Mouse (Mus musculus): Measurements from ENCODE around the gene Gmeb1. TPM values are rescaled to one million over a fixed set of nuclear protein-coding genes. Genes with fewer than 3 reads are reported as not detected.

Gmeb1 gene
- total and polyA plus RNA-seq, 3 experiments: 16.1 to 25.4 (median 19.2) TPM

DNA sequence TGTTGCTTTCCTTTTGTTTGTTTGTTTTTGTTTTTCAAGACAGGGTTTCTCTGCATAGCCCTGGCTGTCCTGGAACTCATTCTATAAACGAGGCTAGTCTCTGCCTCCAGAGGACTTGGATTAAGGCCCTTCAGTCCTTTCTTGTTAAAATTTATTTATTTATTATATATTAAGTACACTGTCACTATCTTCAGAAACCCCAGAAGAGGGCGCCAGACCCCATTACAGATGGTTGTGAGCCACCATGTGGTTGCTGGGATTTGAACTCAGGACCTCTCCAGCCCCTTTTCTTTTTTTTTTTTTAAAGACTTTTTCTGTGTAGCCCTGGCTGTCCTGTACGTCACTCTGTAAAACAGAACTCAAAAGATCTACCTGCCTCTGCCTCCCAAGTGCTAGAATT, 6.4 kb downstream of the Gmeb1 start:
- ATAC-seq (ENCODE audit: extremely low read depth, insufficient number of reproducible peaks, low FRiP score, poor library complexity, severe bottlenecking): no peak
- no peaks in the 10 kb centered on the region for H3K27me3 ChIP-seq (ENCODE audit: insufficient read depth, low read length)
- peaks cover 46% of the 10 kb centered on the region for H3K4me1 ChIP-seq (ENCODE audit: insufficient read depth, low read depth, low read length)
- H3K9me3 ChIP-seq (replicated peaks): no peaks in the 10 kb centered on the region
- peaks cover 58% of the 10 kb centered on the region for H3K36me3 ChIP-seq (replicated peaks)
- DNase-seq (ENCODE audit: low spot score): no peak
- TF ChIP-seq GATA2 (IDR thresholded peaks at IDR 0.05; ENCODE audit: borderline replicate concordance, low read depth, low read length) (no peak), CTCF (IDR thresholded peaks at IDR 0.05; ENCODE audit: low read depth, low read length) (no peak), POLR2AphosphoS5 (IDR thresholded peaks at IDR 0.05; ENCODE audit: insufficient replicate concordance, low read depth, low read length) (no peak), TAL1 (conservative IDR thresholded peaks at IDR 0.05; ENCODE audit: low read depth, low read length) (no peak), GATA1 (IDR thresholded peaks at IDR 0.05; ENCODE audit: borderline replicate concordance, low read length) (no peak)
- no peak overlapping the region for H3K4me3 ChIP-seq (ENCODE audit: low read depth, low read length)

DNA sequence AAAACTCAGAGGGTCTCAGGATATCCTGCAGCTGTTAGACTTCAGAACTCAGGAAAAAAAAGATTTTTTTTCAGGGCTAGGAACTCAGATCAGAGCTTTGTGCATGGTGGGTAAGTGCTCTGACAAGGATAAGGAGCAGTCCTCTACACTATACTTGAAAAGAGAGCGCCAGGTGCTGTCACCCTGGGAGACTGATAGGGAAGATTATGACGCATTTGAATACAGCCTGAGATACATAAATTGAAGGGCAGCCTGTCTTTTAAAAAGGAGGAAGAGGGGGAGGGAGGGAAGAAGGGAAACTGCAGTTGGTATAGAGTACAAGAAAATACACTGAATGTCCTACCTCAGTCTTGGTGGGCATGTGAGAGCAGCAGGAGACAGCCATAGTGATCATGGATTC, 7.8 kb downstream of the Gmeb1 start:
- no peak for TF ChIP-seq TAL1 (conservative IDR thresholded peaks at IDR 0.05; ENCODE audit: low read depth, low read length)
- no peak for TF ChIP-seq POLR2AphosphoS5 (IDR thresholded peaks at IDR 0.05; ENCODE audit: insufficient replicate concordance, low read depth, low read length)
- TF ChIP-seq GATA2 (IDR thresholded peaks at IDR 0.05; ENCODE audit: borderline replicate concordance, low read depth, low read length): no peak
- no peak for TF ChIP-seq GATA1 (IDR thresholded peaks at IDR 0.05; ENCODE audit: borderline replicate concordance, low read length)
- TF ChIP-seq CTCF (IDR thresholded peaks at IDR 0.05; ENCODE audit: low read depth, low read length): no peak
- no peaks in the 10 kb centered on the region for H3K27me3 ChIP-seq (ENCODE audit: insufficient read depth, low read length)
- H3K36me3 ChIP-seq (replicated peaks): peaks cover 63% of the 10 kb centered on the region
- H3K4me3 ChIP-seq (ENCODE audit: low read depth, low read length): no peak overlapping the region
- DNase-seq (ENCODE audit: low spot score) (no peak), ATAC-seq (ENCODE audit: extremely low read depth, insufficient number of reproducible peaks, low FRiP score, poor library complexity, severe bottlenecking) (no peak)
- H3K4me1 ChIP-seq (ENCODE audit: insufficient read depth, low read depth, low read length): peaks cover 32% of the 10 kb centered on the region
- no peaks in the 10 kb centered on the region for H3K9me3 ChIP-seq (replicated peaks)

DNA sequence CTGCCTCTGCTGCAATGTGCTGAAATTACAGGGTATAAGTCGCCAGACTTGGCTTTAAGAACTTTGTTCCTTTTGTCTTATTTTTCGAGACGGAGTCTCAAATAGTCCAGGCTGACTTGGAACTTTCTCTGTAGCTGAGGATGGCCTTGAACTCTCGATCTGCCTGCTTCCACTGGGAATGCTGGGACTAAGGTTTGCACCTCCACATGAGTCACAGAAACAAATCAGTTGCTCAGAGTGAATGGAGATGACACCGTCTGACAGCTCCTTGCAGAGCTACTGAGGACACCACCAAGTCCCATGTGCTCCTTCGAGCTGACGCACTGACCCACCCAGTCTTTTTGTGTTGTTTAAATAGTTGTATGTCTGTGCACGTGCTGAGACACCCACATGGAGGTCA, 8.3 kb downstream of the Gmeb1 start:
- Histone ChIP-seq H3K27me3 (ENCODE audit: insufficient read depth, low read length) (no peaks in the 10 kb centered on the region), H3K4me3 (ENCODE audit: low read depth, low read length) (no peak overlapping the region), H3K36me3 (replicated peaks) (peaks cover 63% of the 10 kb centered on the region), H3K9me3 (replicated peaks) (no peaks in the 10 kb centered on the region), H3K4me1 (ENCODE audit: insufficient read depth, low read depth, low read length) (peaks cover 28% of the 10 kb centered on the region)
- TF ChIP-seq CTCF (IDR thresholded peaks at IDR 0.05; ENCODE audit: low read depth, low read length) (no peak), GATA2 (IDR thresholded peaks at IDR 0.05; ENCODE audit: borderline replicate concordance, low read depth, low read length) (no peak), POLR2AphosphoS5 (IDR thresholded peaks at IDR 0.05; ENCODE audit: insufficient replicate concordance, low read depth, low read length) (no peak), TAL1 (conservative IDR thresholded peaks at IDR 0.05; ENCODE audit: low read depth, low read length) (no peak), GATA1 (IDR thresholded peaks at IDR 0.05; ENCODE audit: borderline replicate concordance, low read length) (no peak)
- DNase-seq (ENCODE audit: low spot score) (no peak), ATAC-seq (ENCODE audit: extremely low read depth, insufficient number of reproducible peaks, low FRiP score, poor library complexity, severe bottlenecking) (no peak)

DNA sequence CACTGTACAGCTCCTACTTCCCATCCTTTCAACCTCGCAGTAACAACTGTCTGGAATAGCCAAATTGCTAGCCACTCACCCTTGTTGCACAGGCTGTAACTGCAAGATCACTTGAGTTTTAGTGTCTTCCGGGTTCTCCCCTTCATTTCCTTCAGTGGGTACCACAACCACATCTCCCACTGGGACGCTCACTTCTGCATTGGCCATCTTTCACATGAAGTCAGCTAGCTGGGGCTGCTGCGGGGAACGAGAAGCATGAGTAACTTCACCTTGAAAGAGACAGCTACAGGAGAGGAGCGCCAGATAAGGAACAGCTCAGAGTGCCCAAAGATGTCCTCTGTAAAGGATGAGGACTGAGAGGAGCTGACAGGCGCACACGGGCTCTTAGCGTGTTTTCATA, 9.8 kb downstream of the Gmeb1 start:
- peaks cover 67% of the 10 kb centered on the region for H3K36me3 ChIP-seq (replicated peaks)
- no peak for ATAC-seq (ENCODE audit: extremely low read depth, insufficient number of reproducible peaks, low FRiP score, poor library complexity, severe bottlenecking)
- H3K4me1 ChIP-seq (ENCODE audit: insufficient read depth, low read depth, low read length): peaks cover 23% of the 10 kb centered on the region
- no peak for DNase-seq (ENCODE audit: low spot score)
- no peaks in the 10 kb centered on the region for H3K27me3 ChIP-seq (ENCODE audit: insufficient read depth, low read length)
- H3K9me3 ChIP-seq (replicated peaks): no peaks in the 10 kb centered on the region
- no peak for TF ChIP-seq GATA1 (IDR thresholded peaks at IDR 0.05; ENCODE audit: borderline replicate concordance, low read length)
- H3K4me3 ChIP-seq (ENCODE audit: low read depth, low read length): no peak overlapping the region

DNA sequence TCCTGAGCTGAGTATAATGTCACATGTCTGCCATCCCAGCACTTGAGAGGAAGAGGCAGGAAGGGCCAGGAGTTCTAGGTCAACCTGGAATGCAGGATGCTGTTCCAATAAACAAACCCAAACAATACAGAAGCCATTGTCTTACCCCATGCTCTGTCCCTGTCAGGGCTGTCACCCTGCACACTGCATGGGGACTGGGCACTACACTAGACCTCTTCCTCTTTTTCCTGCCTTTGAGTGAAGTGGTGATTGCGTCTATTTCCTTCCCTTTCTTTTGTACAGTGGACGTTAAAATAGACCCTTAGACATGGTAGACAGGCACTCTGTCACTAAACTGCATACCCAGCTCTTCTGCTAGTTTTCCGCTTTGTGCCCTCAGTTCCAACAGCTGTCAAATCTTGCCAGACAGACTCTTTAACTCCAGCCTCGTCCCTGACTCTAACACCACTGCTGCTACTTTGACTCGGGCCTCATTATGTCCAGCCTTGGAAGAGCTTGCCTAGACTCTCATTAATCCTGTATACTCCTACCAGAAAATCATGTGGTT, 13.9 kb downstream of the Gmeb1 start:
- ATAC-seq (ENCODE audit: extremely low read depth, insufficient number of reproducible peaks, low FRiP score, poor library complexity, severe bottlenecking) (no peak), DNase-seq (ENCODE audit: low spot score) (no peak)
- Histone ChIP-seq H3K27me3 (ENCODE audit: insufficient read depth, low read length) (no peaks in the 10 kb centered on the region), H3K4me1 (ENCODE audit: insufficient read depth, low read depth, low read length) (no peaks in the 10 kb centered on the region), H3K9me3 (replicated peaks) (no peaks in the 10 kb centered on the region), H3K36me3 (replicated peaks) (peaks cover 82% of the 10 kb centered on the region), H3K4me3 (ENCODE audit: low read depth, low read length) (no peak overlapping the region)
- TF ChIP-seq CTCF (IDR thresholded peaks at IDR 0.05; ENCODE audit: low read depth, low read length): no peak
- TF ChIP-seq GATA2 (IDR thresholded peaks at IDR 0.05; ENCODE audit: borderline replicate concordance, low read depth, low read length): no peak
- TF ChIP-seq TAL1 (conservative IDR thresholded peaks at IDR 0.05; ENCODE audit: low read depth, low read length): no peak
- TF ChIP-seq GATA1 (IDR thresholded peaks at IDR 0.05; ENCODE audit: borderline replicate concordance, low read length): no peak
- TF ChIP-seq POLR2AphosphoS5 (IDR thresholded peaks at IDR 0.05; ENCODE audit: insufficient replicate concordance, low read depth, low read length): no peak

DNA sequence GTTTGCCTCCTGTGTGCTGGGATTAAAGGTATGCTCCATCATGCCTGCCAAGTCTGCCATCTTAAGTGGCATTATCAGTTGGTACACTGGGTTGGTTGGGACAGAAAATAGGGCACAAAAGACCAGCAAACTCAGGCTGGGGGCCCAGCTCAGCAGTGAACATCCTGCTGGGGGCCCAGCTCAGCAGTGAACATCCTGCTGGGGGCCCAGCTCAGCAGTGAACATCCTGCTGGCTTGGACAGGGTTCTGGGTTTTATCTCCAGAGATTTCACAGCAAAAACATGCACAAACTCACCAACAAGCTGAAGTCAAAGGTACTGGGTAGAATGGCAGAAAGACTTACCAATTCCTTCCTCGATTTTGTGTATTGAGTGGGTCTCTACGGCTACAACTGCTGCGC, 15.8 kb downstream of the Gmeb1 start:
- TF ChIP-seq GATA1 (IDR thresholded peaks at IDR 0.05; ENCODE audit: borderline replicate concordance, low read length): no peak
- TF ChIP-seq GATA2 (IDR thresholded peaks at IDR 0.05; ENCODE audit: borderline replicate concordance, low read depth, low read length): no peak
- no peak for TF ChIP-seq CTCF (IDR thresholded peaks at IDR 0.05; ENCODE audit: low read depth, low read length)
- no peak for TF ChIP-seq TAL1 (conservative IDR thresholded peaks at IDR 0.05; ENCODE audit: low read depth, low read length)
- TF ChIP-seq POLR2AphosphoS5 (IDR thresholded peaks at IDR 0.05; ENCODE audit: insufficient replicate concordance, low read depth, low read length): no peak
- Histone ChIP-seq H3K27me3 (ENCODE audit: insufficient read depth, low read length) (no peaks in the 10 kb centered on the region), H3K4me1 (ENCODE audit: insufficient read depth, low read depth, low read length) (peaks cover 8% of the 10 kb centered on the region), H3K9me3 (replicated peaks) (no peaks in the 10 kb centered on the region), H3K36me3 (replicated peaks) (peaks cover 79% of the 10 kb centered on the region), H3K4me3 (ENCODE audit: low read depth, low read length) (no peak overlapping the region)
- no peak for ATAC-seq (ENCODE audit: extremely low read depth, insufficient number of reproducible peaks, low FRiP score, poor library complexity, severe bottlenecking)
- DNase-seq (ENCODE audit: low spot score): no peak

All from G1E (cell line).